Mouse (Mus musculus) liver, postnatal 0 days (tissue): Measurements from ENCODE around the gene Plaa. TPM values are rescaled to one million over a fixed set of nuclear protein-coding genes. Genes with fewer than 3 reads are reported as not detected.
"Not testable (repeated sequence)": the region's sequence is repeated elsewhere in the genome, so short reads cannot be mapped to it uniquely, and the experiment has no call there.

ENCODE experiments used
- ATAC-seq: fragments of 200-750 bp; cut with Nextera tagmentation; 2 replicates; pipeline ENCODE4 v1.8.0; 2017; ENCODE audit warnings: mild to moderate bottlenecking, moderate library complexity
- DNase-seq: peaks from one replicate; pipeline ENCODE4 v3.0.0-alpha.2; 2016
- H3K27ac ChIP-seq: fragments of 300-500 bp; sonication (generic); 2 replicates; pipeline ENCODE4 v1.5.1; 2014; ENCODE audit warnings: antibody characterized with exemption, moderate library complexity, mild to moderate bottlenecking, low read depth
- H3K27me3 ChIP-seq: fragments of 300-500 bp; sonication (generic); 2 replicates; pipeline ENCODE4 v1.6.1; 2014; ENCODE audit warnings: low read length, control low read depth, mixed read lengths; ENCODE audit not compliant: insufficient read depth
- H3K36me3 ChIP-seq: fragments of 300-500 bp; sonication (generic); replicated peaks from 2 replicates; pipeline ENCODE4 v1.6.1; 2014; ENCODE audit warnings: mild to moderate bottlenecking, control low read depth, low read length, moderate library complexity, mixed read lengths; ENCODE audit not compliant: insufficient read depth
- H3K4me1 ChIP-seq: fragments of 300-500 bp; sonication (generic); 2 replicates; pipeline ENCODE4 v1.6.1; 2014; ENCODE audit warnings: antibody characterized with exemption, mild to moderate bottlenecking, control low read depth; ENCODE audit not compliant: insufficient read depth
- H3K4me2 ChIP-seq: fragments of 300-500 bp; sonication (generic); 2 replicates; pipeline ENCODE4 v1.6.1; 2014; ENCODE audit warnings: low read depth, mild to moderate bottlenecking, low read length, moderate library complexity, mixed read lengths
- H3K4me3 ChIP-seq: fragments of 300-500 bp; sonication (generic); 2 replicates; pipeline ENCODE4 v1.5.1; 2014; ENCODE audit warnings: low read depth, low read length
- H3K9ac ChIP-seq: fragments of 300-500 bp; sonication (generic); replicated peaks from 2 replicates; pipeline ENCODE4 v1.6.1; 2014; ENCODE audit warnings: mild to moderate bottlenecking, moderate library complexity
- H3K9me3 ChIP-seq: fragments of 300-500 bp; sonication (generic); 2 replicates; pipeline ENCODE4 v1.6.1; 2016; ENCODE audit warnings: mild to moderate bottlenecking, control low read depth, low read length, mixed read lengths
- CTCF ChIP-seq: sonication (generic); IDR thresholded peaks from 2 replicates; pipeline ENCODE4 v1.5.1; 2016; ENCODE audit warnings: antibody characterized with exemption, low read depth
- EP300 ChIP-seq: IDR thresholded peaks from 2 replicates; pipeline ENCODE4 v1.6.1; 2016; ENCODE audit warnings: antibody characterized with exemption, low read depth, mild to moderate bottlenecking
- WGBS: fragments of 180-500 bp; shearing (Covaris S2); extraction: QIAGEN DNeasy Blood & Tissue Kit; methylation state at CpG from one replicate; pipeline ENCODE4 v1.1.7; 2014; ENCODE audit not compliant: insufficient replicate concordance; 5-methylcytosine and 5-hydroxymethylcytosine counted together
- polyA plus RNA-seq: library from polyadenylated mRNA; unstranded; fragments of >200 nt; fragmentation: Nextera tagmentation; extraction: Ambion mirVana; gene quantifications from 2 replicates; pipeline ENCODE4 v1.2.1, GENCODE M21; 2015

Gene Plaa
- 26.4 and 27.7 TPM in 2 replicates for polyA plus RNA-seq

- Histone ChIP-seq H3K4me2 (peak within 1 kb of the TSS; percentile 93), H3K9me3 (no peaks in the 10 kb centered on the region), H3K4me1 (peaks cover 6% of the 10 kb centered on the region), H3K9ac (peak within 1 kb of the TSS; percentile 97), H3K27ac (peak within 1 kb of the TSS; percentile 96), H3K4me3 (peak within 1 kb of the TSS; percentile 100), H3K27me3 (no peaks in the 10 kb centered on the region), H3K36me3 (no peaks in the 10 kb centered on the region)
- TF ChIP-seq EP300 (no peak), CTCF (no peak)
- ATAC-seq, result peak; percentile 99
- under 1% methylated on average over 48 of the region's 61 CpGs for WGBS
- peak; percentile 92 for DNase-seq
Measured at GRCm38 (mm10) chr4:94603031-94603629, at the start of gene Plaa. Gene Plaa, minus strand, starts transcription at chr4:94603244.

- 79% methylated on average over 5 of the region's 5 CpGs for WGBS
- not testable (repeated sequence) for H3K4me1 ChIP-seq, H3K9ac ChIP-seq, DNase-seq, H3K4me2 ChIP-seq, H3K36me3 ChIP-seq, H3K27me3 ChIP-seq, H3K9me3 ChIP-seq, ATAC-seq, H3K27ac ChIP-seq, H3K4me3 ChIP-seq
Measured at GRCm38 (mm10) chr4:94650426-94651175, 47.6 kb upstream of the Plaa start.

GRCm38 (mm10) chr4:94649920-94650319 lies 46.9 kb upstream of the Plaa start, which contains the start of gene Lrrc19:
Gene Lrrc19, minus strand, starts transcription at chr4:94650144.
- Histone ChIP-seq H3K4me2 (no peak within 1 kb of the TSS), H3K27me3 (no peaks in the 10 kb centered on the region), H3K9ac (no peak within 1 kb of the TSS), H3K36me3 (no peaks in the 10 kb centered on the region), H3K9me3 (no peaks in the 10 kb centered on the region), H3K4me1 (no peaks in the 10 kb centered on the region), H3K4me3 (no peak within 1 kb of the TSS), H3K27ac (no peak within 1 kb of the TSS)
- no peak for DNase-seq
- WGBS, result 79% methylated on average over 3 of the region's 3 CpGs
- TF ChIP-seq EP300, result no peak
- TF ChIP-seq CTCF, result no peak
- ATAC-seq, result no peak

GRCm38 (mm10) chr4:94643141-94643540 lies 40.1 kb upstream of the Plaa start:
- WGBS, result 85% methylated on average over 2 of the region's 2 CpGs
- Histone ChIP-seq H3K4me3 (no peak overlapping the region), H3K9me3 (no peaks in the 10 kb centered on the region), H3K9ac (no peak overlapping the region), H3K27me3 (no peaks in the 10 kb centered on the region), H3K4me1 (no peaks in the 10 kb centered on the region), H3K27ac (no peak overlapping the region), H3K4me2 (no peak overlapping the region), H3K36me3 (no peaks in the 10 kb centered on the region)
- no peak for DNase-seq
- TF ChIP-seq CTCF, result no peak
- TF ChIP-seq EP300, result no peak
- ATAC-seq, result no peak

- H3K4me1 ChIP-seq, result no peaks in the 10 kb centered on the region
- no peak for ATAC-seq
- H3K4me2 ChIP-seq, result no peak overlapping the region
- no peak for TF ChIP-seq CTCF
- TF ChIP-seq EP300, result no peak
- 66% methylated on average over 2 of the region's 2 CpGs for WGBS
- H3K9me3 ChIP-seq, result no peaks in the 10 kb centered on the region
- no peak overlapping the region for H3K4me3 ChIP-seq
- no peak overlapping the region for H3K9ac ChIP-seq
- no peaks in the 10 kb centered on the region for H3K36me3 ChIP-seq
- H3K27ac ChIP-seq, result no peak overlapping the region
- DNase-seq, result no peak
- H3K27me3 ChIP-seq, result no peaks in the 10 kb centered on the region
Measured at GRCm38 (mm10) chr4:94620077-94620476, 17.0 kb upstream of the Plaa start.

- no peaks in the 10 kb centered on the region for H3K9me3 ChIP-seq
- H3K36me3 ChIP-seq, result no peaks in the 10 kb centered on the region
- H3K4me3 ChIP-seq, result peak overlapping the region; percentile 61
- under 1% methylated on average over 18 of the region's 18 CpGs for WGBS
- peak overlapping the region; percentile 79 for H3K9ac ChIP-seq
- H3K27ac ChIP-seq, result peak overlapping the region; percentile 52; the same call in 1 of the 2 replicates
- H3K4me1 ChIP-seq, result peaks cover 9% of the 10 kb centered on the region
- H3K4me2 ChIP-seq, result peak overlapping the region; percentile 96
- ATAC-seq, result peak; percentile 56; the same call in 1 of the 2 replicates
- no peaks in the 10 kb centered on the region for H3K27me3 ChIP-seq
- no peak for DNase-seq
- TF ChIP-seq CTCF (no peak), EP300 (no peak)
Measured at GRCm38 (mm10) chr4:94614627-94615006, 11.6 kb upstream of the Plaa start.
